Mouse (Mus musculus): Measurements from ENCODE around the gene Baz2a.
"Not testable (repeated sequence)": the region's sequence is repeated elsewhere in the genome, so short reads cannot be mapped to it uniquely, and the experiment has no call there.

The Baz2a gene

GRCm38 (mm10) chr10:128091564-128092505 is at the start of gene Baz2a:
Gene Baz2a, plus strand, starts transcription at chr10:128091577.
- CTCF ChIA-PET, result interaction anchor here (0.6 to 1.0 kb wide), 3 partner anchors 17 to 980 kb away, joined by 3 to 9 read pairs (median 4); no protein-coding TSS in a partner anchor

- CTCF ChIA-PET, result no interaction called here
Observed at GRCm38 (mm10) chr10:128041636-128042035, 49.7 kb upstream of the Baz2a start.

DNA sequence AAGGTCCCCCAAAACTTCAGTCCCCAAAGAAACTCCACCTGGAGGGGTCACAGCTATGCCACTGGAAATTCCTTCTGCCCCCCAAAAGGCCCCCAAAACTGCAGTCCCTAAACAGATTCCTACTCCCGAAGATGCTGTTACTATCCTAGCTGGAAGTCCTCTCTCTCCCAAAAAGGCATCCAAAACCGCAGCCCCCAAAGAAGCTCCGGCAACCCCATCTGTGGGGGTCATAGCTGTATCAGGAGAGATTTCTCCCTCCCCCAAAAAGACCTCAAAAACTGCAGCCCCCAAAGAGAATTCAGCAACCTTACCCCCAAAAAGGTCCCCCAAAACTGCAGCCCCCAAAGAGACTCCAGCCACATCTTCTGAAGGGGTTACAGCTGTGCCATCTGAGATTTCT is 48.9 kb upstream of the Baz2a start:
- CTCF ChIA-PET, result no interaction called here

DNA sequence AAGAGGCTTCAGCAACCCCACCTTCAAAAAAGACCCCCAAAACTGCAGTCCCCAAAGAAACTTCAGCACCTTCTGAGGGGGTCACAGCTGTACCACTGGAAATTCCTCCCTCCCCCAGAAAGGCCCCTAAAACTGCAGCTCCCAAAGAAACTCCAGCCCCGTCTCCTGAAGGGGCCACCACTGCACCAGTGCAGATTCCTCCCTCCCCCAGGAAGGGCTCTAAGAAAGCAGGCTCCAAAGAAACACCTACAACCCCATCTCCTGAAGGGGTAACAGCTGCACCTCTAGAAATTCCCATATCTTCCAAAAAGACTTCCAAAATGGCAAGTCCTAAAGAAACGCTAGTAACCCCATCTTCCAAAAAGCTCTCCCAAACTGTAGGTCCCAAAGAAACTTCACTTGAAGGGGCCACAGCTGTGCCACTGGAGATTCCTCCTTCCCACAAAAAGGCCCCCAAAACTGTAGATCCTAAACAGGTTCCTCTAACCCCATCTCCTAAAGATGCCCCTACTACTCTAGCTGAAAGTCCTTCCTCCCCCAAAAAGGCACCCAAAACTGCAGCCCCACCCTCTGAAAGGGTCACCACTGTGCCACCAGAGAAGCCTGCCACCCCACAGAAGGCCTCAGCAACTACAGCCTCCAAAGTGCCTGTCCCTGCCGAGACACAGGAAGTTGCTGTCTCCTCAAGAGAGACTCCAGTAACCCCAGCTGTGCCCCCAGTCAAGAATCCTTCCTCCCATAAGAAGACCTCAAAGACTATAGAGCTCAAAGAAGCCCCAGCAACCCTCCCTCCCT is 48.1 kb upstream of the Baz2a start:
- CTCF ChIA-PET, result no interaction called here

- CTCF ChIA-PET, result no interaction called here
Observed at GRCm38 (mm10) chr10:128048157-128048556, 43.2 kb upstream of the Baz2a start.

GRCm38 (mm10) chr10:128049741-128050140 is 41.6 kb upstream of the Baz2a start:
- CTCF ChIA-PET, result no interaction called here

- CTCF ChIA-PET, result no interaction called here
Observed at GRCm38 (mm10) chr10:128050355-128050754, 41.0 kb upstream of the Baz2a start.

- CTCF ChIA-PET, result interaction anchor here (0.6 to 0.7 kb wide), 2 partner anchors 138 to 362 kb away, joined by 3 to 6 read pairs; no protein-coding TSS in a partner anchor
Observed at GRCm38 (mm10) chr10:128051589-128051988, 39.8 kb upstream of the Baz2a start.

DNA sequence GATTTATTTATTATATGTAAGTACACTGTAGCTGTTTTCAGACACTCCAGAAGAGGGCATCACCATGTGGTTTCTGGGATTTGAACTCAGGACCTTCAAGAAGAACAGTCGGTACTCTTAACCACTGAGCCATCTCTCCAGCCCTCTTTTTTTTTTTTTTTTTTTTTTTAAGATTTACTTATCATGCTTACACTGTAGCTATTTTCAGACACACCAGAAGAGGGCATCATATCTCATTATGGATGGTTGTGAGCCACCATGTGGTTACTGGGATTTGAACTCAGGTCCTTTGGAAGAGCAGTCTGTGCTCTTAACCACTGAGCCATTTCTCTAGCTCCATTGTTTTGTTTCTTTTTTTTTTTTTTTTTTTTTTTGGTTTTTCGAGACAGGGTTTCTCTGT is 39.2 kb upstream of the Baz2a start:
- CTCF ChIA-PET, result interaction anchor here (0.7 kb wide), 1 partner anchor 137 kb away, joined by 6 read pairs; no protein-coding TSS in a partner anchor

DNA sequence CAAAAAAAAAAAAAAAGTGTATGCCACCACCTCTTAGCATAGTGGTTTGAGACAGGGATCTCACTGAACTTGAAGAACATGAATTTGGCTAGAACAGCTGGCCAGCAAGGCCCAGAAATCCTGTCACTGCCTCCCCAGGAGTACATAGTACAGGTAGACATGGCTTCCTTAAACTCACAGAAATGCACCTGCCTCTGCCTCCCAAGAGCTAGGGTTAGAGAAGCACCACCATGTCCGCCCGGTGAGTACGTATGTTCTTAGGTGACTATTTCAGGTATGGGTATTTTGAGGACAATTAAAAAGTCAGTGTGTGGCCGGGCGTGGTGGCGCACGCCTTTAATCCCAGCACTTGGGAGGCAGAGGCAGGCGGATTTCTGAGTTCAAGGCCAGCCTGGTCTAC is 38.4 kb upstream of the Baz2a start:
- CTCF ChIA-PET, result interaction anchor here (0.7 kb wide), 1 partner anchor 14 kb away, joined by 5 read pairs; no protein-coding TSS in a partner anchor

DNA sequence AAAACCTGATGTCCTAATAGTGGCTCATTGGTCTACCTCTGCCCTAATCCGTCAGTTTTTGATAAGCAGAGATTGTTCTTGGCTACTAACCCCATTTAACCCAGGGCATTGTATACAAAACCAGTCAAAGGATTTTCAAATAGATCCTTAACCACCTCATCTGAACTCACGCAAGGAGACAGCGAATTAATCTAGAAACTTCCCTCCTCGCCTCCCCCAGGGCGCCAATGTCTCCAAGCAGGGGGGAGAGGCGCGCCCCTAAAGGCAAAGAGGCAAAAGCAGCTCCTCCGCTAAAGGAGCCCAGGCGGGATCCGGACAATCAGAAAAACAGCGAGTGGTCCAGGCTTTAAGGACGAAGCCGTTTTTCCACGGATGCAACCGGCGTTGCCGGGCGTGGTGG is 33.2 kb upstream of the Baz2a start:
- CTCF ChIA-PET, result no interaction called here

DNA sequence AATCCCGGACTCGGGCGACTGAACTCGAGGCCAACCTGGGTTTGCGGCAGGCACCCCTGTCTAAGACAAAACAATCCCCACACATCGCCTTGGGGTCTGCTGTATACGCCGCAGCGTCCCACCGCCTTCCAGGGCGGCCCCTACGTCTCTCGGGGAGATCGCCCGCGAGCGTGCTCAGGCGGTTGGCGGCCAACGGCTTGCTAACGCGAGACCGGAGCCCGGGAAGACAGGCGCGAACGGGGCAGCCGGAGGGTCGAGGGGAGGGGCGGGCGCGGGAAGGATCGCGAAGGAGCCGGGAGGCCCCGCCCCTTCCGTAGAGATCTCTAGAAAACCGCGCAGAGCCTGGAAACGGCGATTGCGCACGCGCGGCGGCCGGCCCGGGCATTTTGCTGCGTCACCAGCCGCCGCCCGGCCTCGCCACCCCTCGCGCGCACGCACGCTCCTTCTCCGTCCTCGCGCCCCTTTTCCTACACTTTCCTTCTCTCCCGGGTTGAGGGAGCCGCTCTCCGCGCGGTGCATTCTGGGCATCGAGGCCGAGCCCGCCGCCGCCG is 32.7 kb upstream of the Baz2a start, which contains the start of gene Ptges3:
TSS of gene Ptges3 (plus strand) at position 354 of the 551 bp plus-strand sequence.
- CTCF ChIA-PET, result no interaction called here

DNA sequence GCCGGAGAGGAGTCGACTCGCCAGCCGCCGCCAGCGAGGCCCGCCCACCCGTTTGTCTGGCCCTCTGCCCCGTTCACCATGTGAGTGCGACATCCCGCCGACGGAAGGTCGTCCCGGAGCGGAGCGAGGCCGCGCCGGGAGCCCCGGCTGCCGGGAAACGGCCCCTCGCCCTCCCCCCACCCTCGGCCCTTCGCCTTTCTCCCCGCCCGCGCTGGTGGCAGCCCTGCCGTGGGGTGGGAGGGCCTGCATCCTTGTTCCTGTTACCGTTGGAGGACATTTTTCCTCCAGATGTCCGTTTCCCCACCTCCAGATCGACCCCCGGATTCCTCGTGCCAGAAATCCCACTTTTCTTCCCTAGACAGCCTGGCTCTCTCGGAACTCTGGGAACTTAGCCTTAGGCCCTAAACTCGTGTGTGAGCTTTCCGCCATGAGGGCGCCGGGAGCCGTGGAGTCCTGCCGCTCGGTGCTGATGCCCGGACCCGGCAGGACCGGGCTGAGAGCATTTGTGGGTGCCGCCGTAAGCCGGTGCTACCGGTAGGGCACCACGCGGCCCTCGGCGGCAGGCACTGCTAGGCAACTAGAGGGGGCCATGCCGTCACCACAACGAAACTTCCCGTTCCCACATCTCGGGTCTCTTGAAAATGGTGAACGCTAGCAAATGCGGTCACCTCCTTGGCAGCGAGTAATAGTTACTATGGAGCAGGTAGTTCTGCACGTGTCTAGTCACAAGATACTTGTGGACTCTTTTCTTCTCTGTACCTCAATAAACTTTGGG is 32.0 kb upstream of the Baz2a start:
- CTCF ChIA-PET, result no interaction called here

DNA sequence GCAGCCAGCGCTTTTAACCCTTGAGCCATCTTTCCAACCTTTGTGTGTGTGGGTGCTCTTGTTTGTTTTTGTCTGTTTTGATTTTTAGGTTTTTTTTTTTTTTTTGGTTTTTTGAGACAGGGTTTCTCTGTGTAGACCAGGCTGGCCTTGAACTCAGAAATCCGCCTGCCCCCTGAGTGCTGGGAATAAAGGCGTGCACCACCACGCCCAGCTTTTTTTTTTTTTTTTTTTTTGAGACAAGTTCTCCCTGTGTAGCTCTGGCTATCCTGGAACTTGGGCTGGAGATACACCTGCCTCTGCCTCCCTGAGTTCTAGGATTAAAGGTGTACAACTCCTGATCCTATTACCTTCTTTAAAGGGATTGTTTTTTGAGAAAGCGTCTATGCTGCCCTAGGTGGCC is 30.3 kb upstream of the Baz2a start:
- CTCF ChIA-PET, result interaction anchor here (0.6 to 0.7 kb wide), 2 partner anchors 55 to 705 kb away, joined by 3 to 5 read pairs; no protein-coding TSS in a partner anchor

GRCm38 (mm10) chr10:128062221-128062989 is 29.0 kb upstream of the Baz2a start:
- CTCF ChIA-PET, result interaction anchor here (0.5 to 0.7 kb wide), 2 partner anchors 379 to 491 kb away, joined by 6 to 12 read pairs; no protein-coding TSS in a partner anchor

GRCm38 (mm10) chr10:128066072-128066471 is 25.3 kb upstream of the Baz2a start:
- CTCF ChIA-PET, result no interaction called here

DNA sequence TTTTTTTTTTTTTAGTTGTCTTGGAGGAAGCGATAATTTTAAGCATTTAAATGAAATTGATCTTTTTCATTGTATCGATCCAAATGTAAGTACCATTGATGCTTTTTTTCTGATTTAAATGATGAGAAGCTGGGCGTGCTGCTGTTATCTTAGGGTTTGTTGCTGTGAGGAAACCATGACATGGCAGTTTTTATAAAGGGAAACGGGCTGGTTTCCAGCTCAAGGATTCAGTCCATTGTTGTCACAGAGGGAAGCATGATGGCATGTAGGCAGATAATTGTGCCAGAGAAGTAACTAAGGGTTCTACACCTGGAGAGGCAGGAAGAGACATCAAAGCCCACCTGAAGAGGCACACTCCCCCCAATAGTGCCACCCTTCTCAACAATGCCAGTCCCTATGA is 22.2 kb upstream of the Baz2a start:
- CTCF ChIA-PET, result no interaction called here

DNA sequence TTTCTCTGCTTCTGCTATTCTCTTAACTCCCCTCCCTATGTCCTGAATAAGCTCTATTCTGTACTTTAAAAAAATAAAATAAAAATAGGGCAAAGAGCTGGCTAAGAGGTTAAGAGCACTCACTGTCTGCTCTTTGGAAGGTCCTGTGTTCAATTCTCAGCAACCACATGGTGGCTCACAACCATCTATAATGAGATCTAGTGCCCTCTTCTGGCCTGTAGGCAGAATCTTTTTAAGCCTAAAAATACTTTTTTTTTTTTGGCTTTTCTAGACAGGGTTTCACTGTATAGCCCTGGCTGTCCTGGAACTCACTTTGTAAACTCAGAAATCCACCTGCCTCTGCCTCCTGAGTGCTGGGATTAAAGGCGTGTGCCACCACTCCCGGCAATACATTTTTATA is 20.9 kb upstream of the Baz2a start:
- CTCF ChIA-PET, result not testable (repeated sequence)

GRCm38 (mm10) chr10:128078269-128078668 is 13.1 kb upstream of the Baz2a start:
- CTCF ChIA-PET, result interaction anchor here (1.1 kb wide), 1 partner anchor 9 kb away, joined by 3 read pairs; no protein-coding TSS in a partner anchor

- CTCF ChIA-PET, result no interaction called here
Observed at GRCm38 (mm10) chr10:128080496-128080895, 10.9 kb upstream of the Baz2a start.

Measured in spleen, embryonic (tissue).